Mouse (Mus musculus): ENCODE results near the gene Adamts9.
A peak's percentile ranks its signal among the peaks of the same experiment; 100 is the strongest.

The Adamts9 gene

DNA sequence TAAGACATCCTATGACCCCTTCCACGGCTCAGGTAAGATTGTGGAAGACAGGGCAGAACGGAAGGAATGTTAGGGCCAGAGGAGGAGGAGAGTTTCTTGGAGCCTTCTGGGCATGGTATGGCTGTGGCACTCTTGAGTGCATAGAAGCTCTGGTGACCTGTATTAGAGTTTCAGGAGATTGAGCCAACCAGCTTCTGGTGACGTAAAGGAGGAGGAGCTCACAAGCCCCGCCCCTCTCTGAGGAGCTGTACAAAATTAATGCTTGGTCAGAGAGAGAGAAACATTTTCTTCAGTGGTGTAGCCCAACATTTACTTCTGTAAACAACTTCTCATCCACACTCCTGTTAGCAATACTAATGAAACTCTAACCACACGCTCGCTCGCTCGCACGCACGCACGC is 140.9 kb downstream of the Adamts9 start:
- DNase-seq = no peak

DNA sequence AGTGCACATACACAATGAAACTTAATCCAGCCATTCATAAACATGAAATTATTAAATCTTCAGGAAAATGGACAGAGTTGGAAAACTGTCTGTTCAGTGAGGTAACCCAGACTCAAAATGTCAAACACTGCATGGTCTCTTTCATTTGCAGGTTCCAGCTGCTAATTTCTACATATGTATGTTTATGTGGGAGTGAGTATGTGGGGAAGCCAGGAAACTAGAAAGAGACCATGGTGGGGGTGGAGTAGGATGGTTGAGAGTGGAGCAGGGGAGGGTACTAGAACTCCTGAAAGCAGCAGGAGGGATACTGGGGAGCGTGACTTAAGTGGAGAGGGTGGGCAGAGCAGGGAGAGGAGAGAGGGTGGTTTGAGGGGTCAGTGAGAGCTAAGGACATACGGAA is 141.8 kb downstream of the Adamts9 start:
- no peak for DNase-seq

- DNase-seq = no peak
These were observed 149.5 kb downstream of the Adamts9 start for GRCm38 (mm10) chr6:92793804-92794203.

DNA sequence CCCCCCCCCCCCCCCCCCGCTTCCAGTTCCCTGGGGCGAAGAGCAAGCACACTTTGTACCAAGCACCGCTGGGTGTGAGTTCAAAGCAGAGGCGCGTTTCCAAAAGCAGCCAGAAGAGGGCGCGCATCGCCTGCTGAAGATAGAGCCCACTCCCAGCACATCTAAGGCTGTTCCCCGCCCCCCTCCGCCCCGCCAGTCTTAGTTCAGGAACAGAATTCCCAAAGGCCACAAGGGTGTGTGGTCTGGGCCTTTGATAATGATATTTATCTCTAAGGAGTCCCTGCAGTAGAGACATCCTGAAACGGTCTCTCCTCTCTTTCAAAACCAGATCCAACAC is 155.9 kb downstream of the Adamts9 start:
- DNase-seq = peak; percentile 94

GRCm38 (mm10) chr6:92786701-92787375 is 156.5 kb downstream of the Adamts9 start:
- DNase-seq = no peak

DNA sequence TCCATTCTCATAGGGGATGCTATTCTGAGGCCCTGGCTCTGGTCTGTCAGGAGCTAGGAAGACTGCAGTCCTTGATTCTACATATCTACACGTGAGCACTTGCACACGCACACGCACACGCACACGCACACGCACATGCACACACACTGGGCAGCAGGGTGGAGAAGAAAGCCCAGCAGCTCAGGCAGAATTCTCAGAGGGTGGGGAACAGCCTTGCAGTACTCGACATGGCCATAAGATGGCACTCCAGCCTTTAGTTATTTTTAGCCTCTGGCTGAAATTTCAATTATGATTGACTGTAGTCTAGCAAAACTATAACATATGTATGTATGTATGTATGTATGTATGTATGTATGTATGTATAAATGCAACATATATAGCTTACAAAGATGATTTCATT is 158.5 kb downstream of the Adamts9 start:
- peak; percentile 71 for DNase-seq

DNA sequence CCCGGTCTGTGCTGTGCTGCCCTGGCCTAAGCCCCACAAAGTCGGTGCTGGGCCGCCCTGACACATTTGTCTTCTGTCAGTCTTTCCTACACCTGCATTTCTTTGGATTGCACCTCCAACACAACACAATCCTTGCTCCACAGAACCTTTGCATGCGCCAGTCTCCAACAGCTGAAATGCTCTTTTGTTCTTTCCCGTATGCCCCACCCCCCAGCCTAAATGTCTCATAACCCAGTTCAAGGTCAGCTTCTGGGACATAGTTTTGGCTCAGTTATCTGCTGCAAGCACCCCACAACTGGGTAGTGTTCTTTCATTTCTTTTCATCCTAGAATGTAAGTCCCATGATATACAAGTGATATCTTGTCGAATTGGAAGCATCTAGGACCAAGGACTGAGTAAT is 161.8 kb downstream of the Adamts9 start:
- no peak for DNase-seq

DNA sequence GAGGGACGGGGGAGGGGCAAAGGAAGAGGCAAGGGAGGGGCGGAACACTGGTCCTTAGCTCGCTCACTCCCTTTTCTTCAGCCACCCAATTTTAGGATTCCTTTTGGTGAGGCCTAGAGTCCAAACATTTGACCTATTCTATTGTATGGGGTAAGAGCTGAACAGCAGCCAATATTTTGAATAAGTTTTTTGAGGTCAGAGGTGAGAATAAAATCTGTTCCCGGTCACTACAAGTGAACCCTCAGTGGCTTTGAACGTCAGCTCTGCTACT is 163.4 kb downstream of the Adamts9 start:
- no peak for DNase-seq

DNA sequence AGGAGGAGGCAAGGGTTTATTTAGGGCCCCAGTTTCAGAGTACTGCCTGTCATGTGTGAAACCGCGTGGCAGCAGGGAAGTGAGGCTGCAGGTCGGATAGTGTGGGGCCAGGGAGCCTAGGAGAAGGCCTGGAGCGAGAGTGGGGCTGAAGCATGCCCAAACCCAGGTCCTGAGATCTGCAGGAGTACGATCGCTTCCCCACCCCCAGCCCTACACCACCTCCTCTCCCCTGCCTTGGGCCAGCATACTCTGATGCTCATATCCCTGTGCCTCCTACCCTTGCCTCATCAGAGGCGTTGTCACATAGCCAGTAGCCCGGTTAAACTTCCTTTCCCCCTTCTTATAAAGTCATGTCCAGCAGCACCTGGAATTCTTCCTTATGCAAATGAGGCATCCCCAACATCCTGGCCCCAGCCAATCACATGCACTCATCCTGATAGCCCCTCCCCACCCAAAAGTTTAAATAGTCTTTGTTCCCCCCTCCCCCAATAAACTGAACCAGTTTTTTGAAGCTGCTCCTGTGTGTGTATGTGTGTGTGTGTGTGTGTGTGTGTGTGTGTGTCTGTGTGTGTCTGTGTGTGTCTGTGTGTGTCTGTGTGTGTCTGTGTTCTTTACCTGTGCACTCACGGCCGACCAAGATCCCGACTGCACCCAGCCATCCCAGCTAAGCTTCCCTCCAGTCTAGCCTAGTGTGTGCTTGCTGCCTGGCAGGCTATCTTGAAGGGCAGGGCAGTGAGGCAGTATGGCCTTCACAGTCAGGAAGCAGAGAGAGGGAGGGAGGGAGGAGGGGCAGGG is 164.0 kb downstream of the Adamts9 start:
- DNase-seq = no peak

GRCm38 (mm10) chr6:92776356-92776755 is 166.9 kb downstream of the Adamts9 start:
- peak; percentile 49 for DNase-seq

GRCm38 (mm10) chr6:92762372-92762771 is 180.9 kb downstream of the Adamts9 start:
- no peak for DNase-seq

GRCm38 (mm10) chr6:92759616-92760015 is 183.7 kb downstream of the Adamts9 start:
- DNase-seq = no peak

DNA sequence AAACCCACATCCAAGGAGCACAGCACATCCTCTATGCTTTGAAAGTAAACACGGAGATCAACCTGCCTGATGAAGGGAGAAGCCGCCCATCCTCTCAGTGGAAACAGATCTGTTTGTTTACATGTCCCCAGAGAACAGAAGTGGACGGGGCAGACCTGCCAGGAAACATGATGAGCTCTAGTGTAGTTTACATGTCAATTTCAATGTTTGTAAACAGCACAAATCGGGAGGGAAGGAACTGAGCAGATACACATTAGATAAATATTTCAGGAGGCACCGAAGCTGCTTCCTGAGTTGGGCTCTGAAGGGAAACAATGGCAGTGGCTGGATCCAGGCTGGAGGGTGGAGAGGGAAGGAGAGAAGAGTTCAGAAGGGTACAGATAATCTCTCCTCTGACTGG is 187.5 kb downstream of the Adamts9 start:
- peak; percentile 24 for DNase-seq

- no peak for DNase-seq
These were observed 190.6 kb downstream of the Adamts9 start for GRCm38 (mm10) chr6:92752737-92753136.

DNA sequence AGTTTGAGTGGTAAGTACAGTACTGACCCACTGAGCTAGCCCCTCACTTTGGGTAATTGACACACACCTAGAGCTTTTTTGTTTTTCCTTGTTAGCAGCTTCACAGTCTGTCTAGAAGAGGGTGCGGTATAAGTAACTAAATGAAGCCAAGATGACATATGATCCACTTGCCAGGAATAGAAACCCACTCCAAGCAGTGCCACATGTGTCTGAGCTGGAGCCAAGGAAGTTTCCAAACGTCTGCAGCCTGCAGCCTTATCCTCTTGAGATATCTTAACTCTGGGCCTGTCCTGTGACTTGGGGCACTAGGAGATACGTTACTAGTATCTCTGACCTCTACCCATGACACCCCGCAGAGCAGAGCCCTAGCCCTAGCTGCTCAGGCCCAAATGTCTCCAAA is 193.9 kb downstream of the Adamts9 start:
- DNase-seq = no peak

- peak; percentile 80 for DNase-seq
These were observed 199.7 kb downstream of the Adamts9 start for GRCm38 (mm10) chr6:92743605-92744004.

- no peak for DNase-seq
These were observed 206.2 kb downstream of the Adamts9 start for GRCm38 (mm10) chr6:92737116-92737515.

DNA sequence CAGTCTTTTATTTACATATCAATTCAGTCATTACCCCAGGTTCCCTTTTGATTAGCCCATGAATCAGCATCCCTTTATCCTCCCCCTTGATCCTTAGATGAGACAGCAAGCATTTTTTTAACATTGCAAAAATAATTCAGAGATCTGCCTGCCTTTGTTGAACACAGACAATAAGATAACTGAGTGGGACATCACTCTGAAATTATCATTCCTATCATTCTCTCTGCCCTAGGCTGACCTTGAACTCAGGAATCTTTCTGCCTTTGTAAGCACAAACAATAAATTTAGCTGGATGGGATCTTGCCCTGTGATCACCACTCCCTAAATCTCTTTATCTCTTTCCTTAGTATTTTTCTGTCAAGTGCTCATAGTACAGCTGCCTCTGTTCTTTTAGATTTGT is 209.6 kb downstream of the Adamts9 start:
- no peak for DNase-seq

DNA sequence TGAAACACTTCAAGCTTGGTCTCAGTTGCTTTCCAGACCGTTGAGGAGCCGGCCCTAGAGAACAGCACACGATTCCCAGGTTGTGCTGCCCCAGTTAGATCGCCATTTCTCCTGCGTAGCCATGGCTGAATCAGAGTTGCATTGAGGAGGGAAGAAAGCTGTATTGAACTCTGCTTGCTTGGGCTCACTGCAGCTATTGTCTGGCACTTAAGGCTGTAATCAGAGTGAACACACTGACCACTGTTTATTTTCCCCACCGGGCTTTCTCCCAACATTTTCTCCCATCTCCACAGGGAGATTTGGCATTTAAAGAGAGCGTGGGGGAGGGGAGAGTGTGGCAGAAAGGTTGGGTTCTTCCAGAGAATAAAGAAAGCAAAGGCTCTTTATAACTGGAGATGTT is 214.8 kb downstream of the Adamts9 start:
- peak; percentile 26 for DNase-seq

DNA sequence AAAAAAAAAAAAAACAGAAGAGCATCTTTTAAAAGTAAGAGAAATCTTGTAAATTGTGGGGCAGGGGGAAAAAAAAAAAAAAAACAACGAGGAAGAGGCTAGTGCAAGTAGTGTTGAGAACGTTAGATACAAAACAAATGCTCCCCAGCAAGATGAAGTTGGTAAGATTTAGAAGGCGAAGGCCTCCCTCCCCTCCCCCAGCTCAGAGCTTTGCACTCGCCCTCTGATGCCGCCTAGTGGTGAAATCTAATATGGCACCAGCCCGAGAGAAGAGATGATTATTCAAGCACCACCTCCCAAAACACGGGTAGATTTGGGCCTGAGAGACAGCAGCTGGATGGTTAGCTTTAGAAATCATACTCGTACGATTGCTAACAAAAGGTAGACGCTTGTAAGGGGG is 215.2 kb downstream of the Adamts9 start:
- peak; percentile 95 for DNase-seq

GRCm38 (mm10) chr6:92727351-92727986 is 215.8 kb downstream of the Adamts9 start:
- DNase-seq = no peak

DNA sequence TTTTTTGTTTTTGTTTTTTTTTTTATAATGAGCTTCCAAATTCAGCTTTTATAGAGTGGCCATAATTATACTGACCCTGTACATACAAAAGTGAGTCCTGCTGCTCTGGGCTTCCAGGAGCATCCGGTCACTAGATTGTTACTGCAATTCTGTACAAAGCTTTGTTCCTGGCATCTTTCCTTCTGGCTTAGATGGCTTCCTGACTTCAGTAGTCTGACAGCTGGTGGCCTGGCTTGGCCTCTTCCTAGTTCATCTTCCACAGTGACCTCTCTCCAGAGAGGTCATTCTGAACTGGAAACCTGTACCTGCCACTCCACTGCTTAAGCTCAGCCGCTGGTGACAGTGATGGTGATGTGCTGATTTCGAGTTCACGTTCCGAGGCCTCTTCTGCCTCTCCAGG is 217.2 kb downstream of the Adamts9 start:
- DNase-seq = no peak

- DNase-seq = no peak
These were observed 218.9 kb downstream of the Adamts9 start for GRCm38 (mm10) chr6:92724394-92724793.

All from lung, postnatal 14 days (tissue).